Mouse (Mus musculus): ENCODE results near the gene Csnk1e.

The Csnk1e gene

DNA sequence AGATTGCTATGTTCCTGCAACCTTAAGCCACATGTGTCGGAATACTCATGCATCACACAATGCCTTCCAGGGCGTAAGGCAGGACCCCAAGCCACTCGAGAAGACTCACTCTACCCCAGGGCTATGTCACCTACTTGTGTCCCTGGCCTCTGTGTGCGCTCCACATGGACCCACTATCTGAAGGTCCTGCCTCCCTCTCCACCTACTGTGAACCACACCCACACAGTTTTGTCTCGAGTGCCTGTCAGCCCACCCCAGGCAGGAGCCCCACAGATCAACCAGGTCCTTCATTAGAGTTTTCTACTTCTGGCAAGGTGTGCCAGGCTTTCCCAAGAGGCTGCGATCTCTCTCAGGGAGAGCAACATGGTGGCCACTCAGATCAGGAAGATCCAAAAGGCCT, 60.1 kb downstream of the Csnk1e start:
- DNase-seq (ENCODE audit: low read depth, low spot score), result no peak

DNA sequence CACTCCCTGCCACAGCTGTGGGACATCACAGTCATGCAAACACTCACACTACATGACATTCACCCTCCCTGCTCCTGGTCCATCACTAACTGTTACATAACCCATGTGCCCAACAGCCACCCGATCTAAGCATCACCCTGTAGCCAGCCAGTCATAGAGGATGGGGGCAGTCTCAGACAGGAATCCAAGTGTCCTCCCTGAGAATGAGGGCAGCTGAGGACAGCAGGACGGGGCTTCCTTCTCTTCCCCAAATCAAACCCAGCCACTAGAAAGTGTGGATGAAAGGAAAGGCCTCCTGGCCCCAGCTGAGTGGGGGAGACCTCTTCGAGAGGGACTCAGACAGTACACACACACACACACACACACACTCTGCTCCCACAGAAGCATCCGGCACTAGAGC, 60.5 kb downstream of the Csnk1e start:
- no peak for DNase-seq (ENCODE audit: low read depth, low spot score)

DNA sequence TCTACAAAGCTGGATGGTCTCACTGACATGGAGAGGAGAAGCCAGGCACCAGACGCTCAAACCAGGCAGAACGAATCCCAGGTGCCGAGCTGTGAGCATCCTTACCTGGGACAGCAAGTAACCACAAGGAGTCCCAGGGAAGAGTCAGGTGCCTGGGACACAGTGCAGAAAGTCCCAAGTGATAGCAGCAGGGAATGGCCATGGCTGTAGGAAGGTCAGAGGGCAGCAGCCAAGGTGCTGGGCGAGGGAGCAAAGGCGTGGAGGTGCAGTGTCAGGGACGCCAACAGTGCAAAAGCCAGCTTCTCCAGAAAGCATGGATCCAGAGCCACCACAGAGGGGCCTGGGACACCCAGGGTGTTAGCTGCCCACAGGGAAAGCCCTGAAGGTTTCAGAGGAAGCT, 62.3 kb downstream of the Csnk1e start:
- no peak for DNase-seq (ENCODE audit: low read depth, low spot score)

DNA sequence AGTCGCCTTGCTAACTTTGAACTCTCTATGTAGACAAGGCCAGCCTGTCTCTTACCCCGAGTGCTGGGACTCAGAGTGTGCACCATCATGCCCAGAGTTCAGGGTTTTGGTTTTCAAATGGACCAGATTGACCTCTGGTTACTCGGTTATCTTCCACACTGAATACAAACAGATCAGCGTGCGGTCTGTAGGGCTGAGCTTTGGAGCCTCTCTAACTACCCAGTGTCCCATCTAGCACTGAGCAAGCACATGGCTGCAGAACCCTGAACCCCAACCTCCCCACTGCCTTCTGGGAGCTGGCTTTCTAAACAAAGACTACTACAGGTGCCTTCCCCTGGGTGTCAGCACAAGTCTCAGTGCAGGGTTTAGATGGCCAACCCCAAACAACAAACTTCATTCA, 62.8 kb downstream of the Csnk1e start:
- DNase-seq (ENCODE audit: low read depth, low spot score), result no peak

DNA sequence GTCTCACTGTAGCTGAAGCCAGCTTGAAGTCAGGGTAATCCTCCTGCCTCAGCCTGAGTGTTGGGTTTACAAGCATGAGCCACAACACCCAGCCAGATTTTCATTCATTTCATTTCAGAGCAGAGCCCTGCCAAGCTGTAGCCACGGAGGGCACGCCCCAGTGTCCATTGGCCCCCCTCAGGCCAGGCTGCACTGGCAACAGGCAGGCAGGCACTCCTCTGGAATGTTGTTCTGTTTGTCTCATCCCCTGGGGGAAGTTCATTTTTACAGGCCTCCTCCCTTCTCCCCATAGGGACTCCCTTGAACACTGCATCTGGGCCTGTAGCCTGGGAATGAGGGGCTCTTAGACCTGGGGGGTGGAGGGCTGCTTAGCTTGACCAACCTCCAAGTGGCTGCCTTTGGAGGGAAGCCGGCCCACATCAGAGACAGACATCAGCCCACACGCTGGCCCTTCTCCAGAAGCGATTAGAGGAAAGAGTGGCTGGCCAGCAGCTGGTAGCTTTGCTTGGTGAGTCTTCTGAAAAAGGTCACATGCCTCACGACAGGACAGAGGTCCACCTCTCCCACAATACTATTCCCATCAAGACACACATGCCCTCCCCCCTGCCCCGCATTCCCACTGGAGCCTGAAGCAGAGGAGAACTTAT, 63.8 kb downstream of the Csnk1e start:
- DNase-seq (ENCODE audit: low read depth, low spot score), result no peak

DNA sequence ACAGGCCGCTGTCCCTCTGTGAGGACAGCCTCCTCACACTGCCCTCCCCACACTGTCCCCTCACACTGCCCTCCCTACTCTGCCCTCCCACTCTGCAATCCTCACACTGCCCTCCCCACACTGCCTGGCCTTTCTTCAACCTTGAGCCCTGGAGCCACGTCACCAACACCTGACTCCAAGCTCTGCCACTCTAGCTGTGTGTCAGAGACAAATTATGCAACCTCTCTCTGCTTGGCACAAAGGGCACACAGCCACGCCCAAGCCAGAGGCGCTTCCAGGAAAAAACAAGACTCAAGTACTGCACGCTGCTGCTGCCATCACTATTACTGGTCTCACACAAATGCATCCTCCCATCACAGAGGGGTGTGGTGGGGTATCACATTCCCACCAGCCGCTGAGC, 64.9 kb downstream of the Csnk1e start:
- DNase-seq (ENCODE audit: low read depth, low spot score), result no peak

DNA sequence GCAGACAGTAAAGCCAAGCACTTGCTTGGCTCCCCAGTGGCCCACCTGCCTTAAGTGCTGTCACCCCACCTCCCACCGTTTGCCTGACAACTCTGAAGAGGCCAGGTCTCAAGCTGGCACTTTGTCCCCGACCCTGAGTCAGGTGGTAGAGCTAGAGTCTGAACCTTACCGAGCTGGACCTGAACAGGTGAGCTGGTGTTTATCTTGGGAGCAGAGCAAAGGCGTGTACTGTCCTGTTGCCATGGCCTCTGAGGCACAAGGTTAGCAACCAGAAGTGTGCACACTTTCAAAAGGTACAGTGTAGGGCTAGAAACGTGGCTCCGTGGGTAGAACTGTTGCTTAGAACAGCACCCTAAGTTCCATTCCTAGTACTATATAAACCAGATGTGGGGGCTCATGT, 67.2 kb downstream of the Csnk1e start:
- no peak for DNase-seq (ENCODE audit: low read depth, low spot score)

DNA sequence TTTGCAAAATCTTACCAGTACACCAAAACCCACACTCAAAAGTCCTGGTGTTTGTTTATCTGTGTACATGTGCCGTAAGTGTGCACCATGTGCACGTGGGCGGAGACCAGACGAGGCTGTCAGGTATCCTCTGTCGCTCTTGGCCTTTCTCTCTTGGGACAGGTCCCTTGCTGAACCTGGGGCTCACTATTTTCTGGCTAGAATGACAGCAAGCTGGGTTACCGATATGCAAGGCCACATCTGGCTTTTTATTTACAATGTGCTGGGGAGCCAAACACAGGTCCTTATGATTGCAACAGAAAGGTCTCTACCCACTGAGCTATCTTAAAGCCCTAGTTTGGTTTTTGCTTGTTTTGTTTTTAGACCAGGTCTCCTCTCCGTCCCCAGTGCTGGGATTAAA, 67.8 kb downstream of the Csnk1e start:
- DNase-seq (ENCODE audit: low read depth, low spot score), result no peak

DNA sequence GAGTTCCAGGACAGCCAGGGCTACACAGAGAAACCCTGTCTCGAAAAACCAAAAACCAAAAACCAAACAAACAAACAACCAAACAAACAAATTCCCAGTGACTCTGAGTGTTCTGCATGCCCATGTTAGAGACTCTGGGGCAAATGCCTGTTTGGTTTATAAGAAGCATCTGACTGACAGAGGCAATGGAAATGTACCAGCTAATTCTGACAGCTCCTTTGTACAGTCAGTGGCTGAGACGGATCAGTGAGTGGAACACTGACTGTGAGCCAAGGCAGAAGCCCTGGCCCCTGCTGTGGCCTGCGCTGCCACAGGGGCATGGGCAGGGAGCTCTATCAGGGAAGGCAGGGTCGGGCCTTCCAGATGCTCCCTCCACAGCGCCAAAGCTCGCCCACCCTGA, 68.3 kb downstream of the Csnk1e start:
- DNase-seq (ENCODE audit: low read depth, low spot score), result no peak

DNA sequence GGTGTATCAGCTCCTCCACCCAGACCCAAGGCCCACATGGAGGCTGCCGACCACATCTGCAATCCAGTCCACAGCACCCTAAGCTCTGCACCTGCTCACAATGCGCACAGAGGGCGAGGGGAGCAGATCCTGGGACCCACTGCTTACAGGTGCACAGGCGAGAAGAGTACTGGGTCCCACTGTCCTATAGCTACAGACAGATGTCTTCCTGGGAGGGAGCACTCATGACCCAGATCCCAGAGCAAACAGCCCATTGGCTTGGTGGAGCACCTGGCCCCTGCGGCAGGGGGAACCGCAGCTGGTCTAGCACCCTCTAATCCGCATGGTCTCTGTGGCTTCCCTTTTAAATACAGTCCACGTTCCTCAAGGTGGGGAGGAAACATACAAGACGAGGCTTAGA, 73.7 kb downstream of the Csnk1e start:
- DNase-seq (ENCODE audit: low read depth, low spot score), result no peak

DNA sequence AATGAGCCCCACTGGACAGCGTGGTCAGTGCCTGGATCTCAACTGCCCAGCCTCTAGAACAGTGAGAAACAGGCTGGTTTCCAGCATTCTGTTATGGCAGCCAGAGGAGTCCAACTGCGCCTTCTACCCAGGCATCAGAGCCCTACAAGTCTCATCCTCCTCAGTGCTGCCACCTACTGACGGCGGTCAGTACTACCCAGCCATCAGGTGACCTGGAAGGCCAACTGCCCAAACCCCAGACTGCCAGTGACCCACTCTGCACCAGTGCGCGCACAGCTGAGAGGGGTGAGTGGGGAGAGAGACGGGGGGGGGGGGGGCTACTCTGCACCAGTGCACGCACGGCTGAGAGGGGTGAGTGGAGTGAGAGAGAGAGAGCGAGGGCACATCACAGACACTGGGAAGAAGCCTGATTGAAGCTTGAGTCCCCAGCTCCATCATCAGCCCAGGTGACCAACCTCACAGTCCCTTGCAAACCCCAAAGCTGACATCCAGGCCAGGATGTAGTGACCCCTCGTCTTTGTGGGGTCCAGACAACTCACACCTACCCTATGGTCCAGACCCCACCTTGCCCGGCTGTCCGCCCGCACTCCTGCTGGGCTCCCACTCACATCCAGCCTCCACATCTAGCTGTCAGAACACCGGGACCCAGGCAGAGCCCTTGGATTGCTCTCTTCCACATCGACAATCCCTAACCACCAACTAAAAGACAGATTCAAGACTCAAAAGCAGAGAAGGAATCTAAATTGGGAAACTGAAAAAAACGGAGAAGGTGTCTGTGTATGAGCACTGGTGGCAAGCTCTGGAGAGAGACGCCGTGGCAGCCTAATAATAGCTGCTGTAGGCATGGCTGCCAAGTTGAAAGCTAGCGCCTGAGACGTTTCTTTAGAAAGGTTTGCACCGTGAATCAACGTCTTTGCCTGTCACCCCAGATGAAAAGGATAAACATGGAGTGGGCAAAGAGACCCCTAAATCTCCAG, 74.6 kb downstream of the Csnk1e start:
- no peak for DNase-seq (ENCODE audit: low read depth, low spot score)

DNA sequence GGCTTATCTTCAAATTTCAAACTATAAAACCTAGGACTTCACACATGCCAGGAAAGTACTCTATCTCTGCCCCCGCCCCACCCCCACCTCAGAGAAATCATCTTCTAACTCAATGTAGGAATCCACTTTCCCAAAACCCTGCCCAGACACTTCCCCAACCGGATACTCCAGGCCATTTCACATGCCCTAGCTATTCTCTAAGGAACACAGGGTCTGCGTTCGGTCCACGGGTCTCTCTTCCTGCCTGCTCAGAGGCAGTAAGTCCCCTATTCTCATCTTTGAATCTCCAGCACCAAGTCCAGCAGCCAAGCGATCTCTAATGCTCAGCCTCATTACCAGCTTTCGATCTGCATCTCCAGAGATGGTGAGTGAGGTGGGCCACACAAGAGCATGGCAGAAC, 75.7 kb downstream of the Csnk1e start:
- DNase-seq (ENCODE audit: low read depth, low spot score), result no peak

DNA sequence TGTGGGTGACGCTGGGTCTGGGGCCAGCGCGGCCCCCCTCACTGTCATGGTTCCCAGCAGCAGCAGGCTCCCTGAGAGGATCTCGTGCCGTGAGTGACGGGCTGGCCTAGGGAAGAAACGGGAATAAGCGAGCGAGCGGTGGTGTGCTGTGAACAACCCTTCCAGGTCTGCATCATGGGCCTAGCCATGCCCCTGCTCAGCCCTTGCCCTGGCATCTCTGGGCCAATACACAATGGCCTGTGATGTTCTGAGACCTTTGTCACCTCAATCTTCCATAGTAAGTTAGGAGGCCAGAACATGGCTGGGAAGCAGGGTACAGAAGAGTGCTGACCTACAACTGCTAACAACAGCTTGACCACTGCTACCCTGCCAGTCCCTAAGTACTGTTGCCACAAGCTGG, 76.8 kb downstream of the Csnk1e start:
- no peak for DNase-seq (ENCODE audit: low read depth, low spot score)

DNA sequence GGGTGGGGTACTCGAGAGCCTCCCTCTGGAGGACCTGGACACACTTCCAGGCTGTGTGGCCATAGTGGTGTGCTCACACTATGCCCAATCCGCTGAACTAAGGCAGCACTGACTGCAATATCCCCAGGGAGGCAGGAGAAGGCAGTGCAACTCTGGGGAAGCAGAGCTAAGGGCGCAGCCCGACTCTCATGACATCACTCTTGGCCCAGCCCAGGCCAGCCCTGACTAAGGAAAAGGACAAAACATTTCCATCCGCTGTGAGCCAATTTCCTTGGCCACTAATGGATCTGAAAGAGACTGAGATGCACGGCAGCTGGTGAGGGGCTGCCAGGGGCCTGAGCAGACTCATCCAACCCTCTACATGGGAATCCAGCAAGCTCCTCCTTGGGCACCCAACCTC, 77.7 kb downstream of the Csnk1e start:
- no peak for DNase-seq (ENCODE audit: low read depth, low spot score)

DNA sequence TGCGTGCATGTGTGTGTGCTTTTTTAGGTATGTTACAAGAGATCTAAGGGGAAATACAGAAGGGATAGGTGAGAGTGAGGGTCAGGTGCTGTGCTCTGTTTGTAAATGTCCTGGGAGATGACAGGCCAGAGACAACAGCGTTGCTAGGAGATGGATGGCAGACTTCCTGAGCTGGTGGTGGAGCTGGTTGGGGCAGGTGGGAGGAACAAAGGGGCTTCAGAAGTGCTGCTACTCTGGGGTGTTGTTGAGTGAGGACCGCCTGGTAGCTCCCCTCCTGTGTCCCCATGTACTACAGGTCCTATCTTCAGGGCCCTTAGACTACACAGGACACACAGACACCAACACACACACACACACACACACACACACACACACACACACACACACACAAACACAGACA, 80.6 kb downstream of the Csnk1e start:
- DNase-seq (ENCODE audit: low read depth, low spot score), result no peak

DNA sequence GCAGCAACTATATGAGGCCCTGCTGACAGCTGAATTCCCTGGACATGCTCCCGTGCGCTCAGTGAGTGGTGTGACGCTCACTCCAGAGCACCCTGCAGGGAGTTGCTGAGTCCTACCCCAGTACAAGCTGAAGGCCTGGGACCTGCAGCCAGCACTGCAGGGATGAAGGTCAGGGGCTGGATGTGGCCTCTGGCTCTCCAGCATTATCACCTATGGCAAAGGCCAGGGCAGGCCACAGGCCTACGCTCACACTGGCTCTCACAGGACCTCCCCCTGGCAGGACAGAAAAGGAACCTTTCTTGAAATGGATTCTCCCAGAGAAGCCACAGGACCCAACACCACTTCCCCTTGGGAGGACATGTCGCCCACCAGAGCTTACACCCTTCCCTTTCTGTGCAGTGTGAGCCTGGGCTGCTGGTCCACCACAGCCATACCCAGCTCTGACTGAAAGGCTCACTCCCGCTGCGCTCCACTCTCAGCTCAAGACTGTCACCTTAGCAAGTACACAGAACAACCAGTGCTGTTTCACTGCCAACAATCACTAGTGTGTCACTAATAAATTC, 85.0 kb downstream of the Csnk1e start:
- no peak for DNase-seq (ENCODE audit: low read depth, low spot score)

DNA sequence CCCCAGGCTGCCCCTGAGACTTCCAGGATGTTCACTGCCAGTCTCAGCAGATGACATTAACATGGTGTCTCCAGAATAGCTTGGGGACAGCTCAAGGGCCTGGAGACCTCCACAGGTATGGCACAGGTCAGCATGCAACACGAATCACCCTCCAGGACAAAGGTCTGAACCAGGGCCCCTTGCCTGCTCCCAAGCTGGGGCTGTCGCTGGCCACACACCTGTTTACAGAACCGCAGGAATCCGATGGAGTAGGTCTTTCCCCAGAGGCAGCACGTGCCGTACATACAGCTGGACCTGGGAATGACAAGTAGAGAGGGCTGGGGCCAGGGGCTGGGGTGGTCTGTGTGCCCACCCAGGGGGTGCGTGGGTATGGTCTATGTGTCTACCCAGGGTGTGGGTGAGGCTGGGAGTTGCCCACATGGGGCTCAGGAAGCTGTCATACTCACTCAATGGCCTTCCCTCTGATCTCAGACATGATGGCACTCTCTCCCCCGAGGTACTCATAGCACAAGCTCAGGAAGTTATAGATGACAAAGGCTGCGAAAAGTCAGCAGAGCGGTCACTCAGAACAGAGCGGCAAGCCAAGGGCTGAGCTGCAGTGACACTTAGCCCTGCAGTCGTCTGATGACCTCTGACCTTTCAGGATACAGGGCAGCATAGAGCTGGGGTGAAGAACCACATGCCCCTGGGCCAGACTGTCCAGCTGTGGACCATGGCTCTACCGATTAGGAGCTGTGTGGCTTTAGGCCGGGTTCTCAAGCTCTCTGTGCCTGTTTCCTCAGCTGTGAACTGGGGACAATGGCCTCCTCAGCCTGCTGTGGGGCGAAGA, 85.7 kb downstream of the Csnk1e start:
- no peak for DNase-seq (ENCODE audit: low read depth, low spot score)

DNA sequence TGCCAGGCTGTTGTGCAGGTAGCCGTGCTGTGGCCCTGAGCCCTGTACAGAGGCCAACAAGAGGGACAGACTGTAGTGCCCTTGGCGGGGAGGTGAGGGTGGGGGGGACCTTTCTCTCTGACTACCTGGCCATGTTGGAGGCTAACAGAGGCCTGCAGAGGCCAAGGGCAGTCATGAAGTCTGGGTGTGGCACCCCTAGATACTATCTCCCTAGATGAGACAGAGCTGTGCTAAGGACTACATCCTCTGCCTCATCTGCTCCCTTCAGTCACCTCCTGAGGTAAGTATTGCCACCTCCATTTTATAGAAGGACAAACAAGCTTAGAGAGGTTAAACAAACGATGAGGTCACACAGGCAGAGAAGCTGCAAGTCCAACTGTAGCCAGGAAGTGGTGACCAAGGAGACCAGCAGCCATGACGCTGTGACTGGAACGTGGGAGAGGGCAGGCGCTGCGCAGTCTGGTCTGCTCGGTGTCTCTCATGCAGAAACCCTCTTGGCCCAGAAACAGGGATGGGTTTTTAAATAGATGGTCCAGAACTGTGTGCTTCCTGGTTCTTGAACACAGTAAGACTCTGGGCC, 86.4 kb downstream of the Csnk1e start:
- no peak for DNase-seq (ENCODE audit: low read depth, low spot score)

DNA sequence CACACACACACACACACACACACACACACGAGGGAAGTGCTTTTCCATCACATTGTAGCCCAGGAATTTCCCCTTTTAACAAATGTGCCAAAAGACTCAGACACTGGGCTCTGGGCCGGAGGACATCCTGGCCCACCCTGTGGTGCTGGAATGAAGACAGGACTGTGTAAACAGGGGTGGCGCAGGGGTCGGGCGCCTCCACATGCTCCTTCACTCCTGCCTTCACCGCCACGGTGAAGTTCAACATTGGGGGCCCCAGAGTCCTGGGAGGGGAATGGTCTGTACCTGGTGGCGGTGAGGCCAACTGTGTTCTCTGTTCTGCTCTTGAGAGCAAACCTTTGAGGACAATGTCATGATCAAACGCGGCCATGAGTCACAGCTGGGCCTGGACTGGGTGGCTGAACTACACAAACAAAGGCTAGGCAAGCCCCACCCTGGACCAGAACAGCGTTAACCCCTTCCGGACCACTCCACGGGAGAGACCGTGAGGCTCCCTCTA, 87.0 kb downstream of the Csnk1e start:
- no peak for DNase-seq (ENCODE audit: low read depth, low spot score)
